Mouse (Mus musculus): ENCODE results near the gene Cela3b. TPM values are rescaled to one million over a fixed set of nuclear protein-coding genes. Genes with fewer than 3 reads are reported as not detected.

Cela3b gene
- polyA plus RNA-seq, 1 experiment from 2014 or later = 237 TPM

Other genes with a start within 250 kb of the Cela3b start
- gene Wnt4, start 153.1 kb downstream of the Cela3b start, polyA plus RNA-seq (2015; fragmentation: Nextera tagmentation; extraction: Ambion mirVana) = 1.0 TPM in 2 replicates
- 671 and 691 TPM in 2 replicates for gene Cdc42, start 72.8 kb downstream of the Cela3b start, polyA plus RNA-seq (2015; fragmentation: Nextera tagmentation; extraction: Ambion mirVana)
- 0.26 and 0.31 TPM in 2 replicates for gene Cela3a, start 20.7 kb downstream of the Cela3b start, polyA plus RNA-seq (2015; fragmentation: Nextera tagmentation; extraction: Ambion mirVana)
- not detected in 2 replicates for gene 1700013G24Rik, start 22.7 kb upstream of the Cela3b start, polyA plus RNA-seq (2015; fragmentation: Nextera tagmentation; extraction: Ambion mirVana)
- 24.5 TPM in 2 replicates for gene Hspg2, start 38.2 kb upstream of the Cela3b start, polyA plus RNA-seq (2015; fragmentation: Nextera tagmentation; extraction: Ambion mirVana)
- gene Ldlrad2, start 144.0 kb upstream of the Cela3b start, polyA plus RNA-seq (2015; fragmentation: Nextera tagmentation; extraction: Ambion mirVana) = not detected in 2 replicates
- gene Usp48, start 163.2 kb upstream of the Cela3b start, polyA plus RNA-seq (2015; fragmentation: Nextera tagmentation; extraction: Ambion mirVana) = 48.3 and 48.4 TPM in 2 replicates
- 26.9 and 30.9 TPM in 2 replicates for gene Rap1gap, start 234.2 kb upstream of the Cela3b start, polyA plus RNA-seq (2015; fragmentation: Nextera tagmentation; extraction: Ambion mirVana)

Measured in intestine, embryonic 16.5 days (tissue).